Mouse (Mus musculus) bone marrow macrophage, adult 2 months (primary cell): ENCODE data around the gene Pds5a. TPM values are rescaled to one million over a fixed set of nuclear protein-coding genes. Genes with fewer than 3 reads are reported as not detected.
A peak's percentile ranks its signal among the peaks of the same experiment; 100 is the strongest.
"Not testable (repeated sequence)": the region's sequence is repeated elsewhere in the genome, so short reads cannot be mapped to it uniquely, and the experiment has no call there.

Source experiments
- H3K27ac ChIP-seq: 2 replicates; pipeline ENCODE4 v1.5.1; 2012; ENCODE audit warnings: low read depth, low read length; ENCODE audit not compliant: insufficient read depth
- H3K4me1 ChIP-seq: 2 replicates; pipeline ENCODE4 v1.6.1; 2012; ENCODE audit warnings: low read length; ENCODE audit not compliant: control insufficient read depth, insufficient read depth
- H3K4me3 ChIP-seq: 2 replicates; pipeline ENCODE4 v1.5.1; 2012; ENCODE audit warnings: mild to moderate bottlenecking, low read length, moderate library complexity; ENCODE audit not compliant: insufficient read depth
- CTCF ChIP-seq: IDR thresholded peaks from 2 replicates; pipeline ENCODE4 v1.5.1; 2012; ENCODE audit warnings: low read depth, mild to moderate bottlenecking, low read length, moderate library complexity
- POLR2A ChIP-seq: IDR thresholded peaks from 2 replicates; pipeline ENCODE4 v1.6.1; 2012; ENCODE audit warnings: mild to moderate bottlenecking, low read depth, low read length, borderline replicate concordance
- polyA plus RNA-seq: library from polyadenylated mRNA; stranded (reverse); fragments of >200 nt; gene quantifications from 2 replicates; pipeline ENCODE4 v1.2.4, GENCODE M21; 2012; ENCODE audit not compliant: missing spikeins, insufficient read depth, insufficient read length

The Pds5a gene
- 101 and 103 TPM in 2 replicates for polyA plus RNA-seq

GRCm38 (mm10) chr5:65697836-65698758, at the start of gene Pds5a:
TSS of gene Pds5a (minus strand) at chr5:65698273.
- peak within 1 kb of the TSS; percentile 94 for H3K27ac ChIP-seq
- peaks cover 24% of the 10 kb centered on the region for H3K4me1 ChIP-seq
- peak within 1 kb of the TSS; percentile 99 for H3K4me3 ChIP-seq
- TF ChIP-seq CTCF (peak; percentile 14; the same call in 1 of the 2 replicates), POLR2A (no peak; the same call in 1 of the 2 replicates)

GRCm38 (mm10) chr5:65746908-65747307, 48.8 kb upstream of the Pds5a start:
- Histone ChIP-seq H3K27ac (no peak overlapping the region), H3K4me3 (no peak overlapping the region), H3K4me1 (no peaks in the 10 kb centered on the region)
- TF ChIP-seq CTCF (no peak), POLR2A (no peak)

- no peak for TF ChIP-seq POLR2A
- no peak for TF ChIP-seq CTCF
- Histone ChIP-seq H3K4me3 (no peak overlapping the region), H3K27ac (no peak overlapping the region), H3K4me1 (0 out of 2 replicates have a peak, but pooled peaks cover 2% of the 10 kb centered on the region)
Measured at GRCm38 (mm10) chr5:65739366-65739765, 41.3 kb upstream of the Pds5a start.

GRCm38 (mm10) chr5:65735601-65736000, 37.5 kb upstream of the Pds5a start:
- H3K4me3 ChIP-seq = no peak overlapping the region
- H3K4me1 ChIP-seq = 0 out of 2 replicates have a peak, but pooled peaks cover 2% of the 10 kb centered on the region
- no peak overlapping the region for H3K27ac ChIP-seq
- no peak for TF ChIP-seq POLR2A
- TF ChIP-seq CTCF = no peak

GRCm38 (mm10) chr5:65731173-65732007, 33.3 kb upstream of the Pds5a start:
- H3K4me1 ChIP-seq = 0 out of 2 replicates have a peak, but pooled peaks cover 2% of the 10 kb centered on the region
- no peak overlapping the region for H3K4me3 ChIP-seq
- TF ChIP-seq POLR2A (no peak), CTCF (no peak)
- H3K27ac ChIP-seq = no peak overlapping the region

- Histone ChIP-seq H3K27ac (peak overlapping the region; percentile 91), H3K4me3 (peak overlapping the region; percentile 51), H3K4me1 (peaks cover 9% of the 10 kb centered on the region)
- TF ChIP-seq CTCF = no peak
- TF ChIP-seq POLR2A = no peak
Measured at GRCm38 (mm10) chr5:65724311-65725054, 26.4 kb upstream of the Pds5a start.

- H3K27ac ChIP-seq = no peak overlapping the region
- TF ChIP-seq POLR2A (no peak), CTCF (no peak)
- H3K4me3 ChIP-seq = no peak overlapping the region
- H3K4me1 ChIP-seq = no peaks in the 10 kb centered on the region
Measured at GRCm38 (mm10) chr5:65718368-65718767, 20.3 kb upstream of the Pds5a start.

- not testable (repeated sequence) for H3K4me1 ChIP-seq, H3K27ac ChIP-seq, H3K4me3 ChIP-seq
Measured at GRCm38 (mm10) chr5:65717903-65718211, 19.8 kb upstream of the Pds5a start.

- Histone ChIP-seq H3K4me1 (no peaks in the 10 kb centered on the region), H3K4me3 (no peak overlapping the region), H3K27ac (no peak overlapping the region)
- TF ChIP-seq POLR2A (no peak), CTCF (no peak)
Measured at GRCm38 (mm10) chr5:65717063-65717902, 19.2 kb upstream of the Pds5a start.
